Mouse (Mus musculus) spleen, adult 2 months (tissue): ENCODE measurements around the gene Msantd1.

Experiments used
- CTCF ChIP-seq: fragments of 200-500 bp; IDR thresholded peaks from 2 replicates; pipeline ENCODE4 v1.5.1; 2011; ENCODE audit warnings: mild to moderate bottlenecking, inconsistent platforms; ENCODE audit not compliant: insufficient read depth, insufficient read length, insufficient replicate concordance; ENCODE audit errors: extremely low read depth
- POLR2A ChIP-seq: fragments of 200-500 bp; IDR thresholded peaks from 2 replicates; pipeline ENCODE4 v1.6.1; 2011; ENCODE audit warnings: low read depth, low read length, inconsistent platforms

- TF ChIP-seq CTCF (no peak), POLR2A (no peak)
These were observed 14.7 kb downstream of the Msantd1 start for GRCm38 (mm10) chr5:34922531-34922930.
